Mouse (Mus musculus) embryo, embryonic 10.5 days (tissue): ENCODE data around the gene Phldb2.

Experiments
- DNase-seq: peaks from one replicate; pipeline ENCODE4 v3.0.0-alpha.2; 2015; ENCODE audit warnings: low spot score

Gene Phldb2

GRCm38 (mm10) chr16:45841016-45841415, 112.4 kb downstream of the Phldb2 start:
- DNase-seq = peak; percentile 12

DNA sequence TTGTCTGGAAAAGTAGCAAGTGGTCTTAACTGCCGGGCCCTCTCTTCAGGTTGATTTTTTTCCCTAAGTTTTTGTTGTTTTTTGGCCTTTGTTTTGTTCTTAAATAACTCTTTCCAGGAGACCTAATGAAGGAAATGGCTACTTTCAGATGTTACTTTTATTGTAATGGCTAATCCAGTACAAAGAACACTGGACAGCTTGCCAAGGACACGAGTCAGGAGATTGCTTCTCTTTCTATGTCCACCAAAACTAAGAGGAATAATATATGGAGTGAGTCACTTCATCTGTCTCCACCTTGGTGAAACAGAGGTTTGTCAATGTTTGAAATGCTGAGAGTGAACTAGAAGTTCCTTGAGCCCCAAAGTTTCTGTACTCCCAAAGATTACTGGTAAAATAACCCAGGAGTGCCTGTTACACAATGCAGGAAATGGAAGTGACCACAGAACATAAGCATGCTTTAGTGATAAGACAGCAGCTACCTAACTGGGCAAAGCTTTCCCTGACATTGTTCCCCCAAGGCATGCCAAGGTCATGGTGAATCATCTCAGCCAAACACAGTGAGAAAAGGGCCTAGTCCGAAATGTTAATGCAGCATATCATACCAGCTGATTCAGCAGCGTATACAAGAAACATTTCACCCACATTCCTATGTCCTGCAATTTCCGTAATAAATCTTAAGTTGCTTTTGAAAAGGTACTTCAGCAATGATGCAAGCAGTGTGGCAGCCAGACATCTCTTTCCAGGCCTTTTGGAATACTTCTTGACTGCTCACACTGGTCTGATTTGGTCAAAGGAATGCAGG, 115.7 kb downstream of the Phldb2 start:
- no peak for DNase-seq

DNA sequence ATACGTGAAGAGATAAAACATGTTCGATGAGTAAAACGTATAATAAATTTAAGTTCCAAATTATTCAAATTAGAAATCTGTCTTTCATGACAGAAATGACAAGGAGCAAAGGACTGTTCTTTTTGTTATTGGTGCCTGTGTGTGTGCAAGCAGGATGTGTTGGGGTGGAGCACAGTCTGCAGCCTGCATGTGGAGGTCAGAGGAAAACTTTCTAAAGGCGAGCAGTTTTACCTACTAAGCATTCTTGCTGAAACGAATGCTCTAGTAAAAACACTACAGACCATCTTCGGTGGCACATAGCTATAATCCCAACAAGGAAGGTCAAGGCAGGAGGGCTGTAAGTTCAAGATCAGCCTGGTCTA, 120.7 kb downstream of the Phldb2 start:
- no peak for DNase-seq

DNA sequence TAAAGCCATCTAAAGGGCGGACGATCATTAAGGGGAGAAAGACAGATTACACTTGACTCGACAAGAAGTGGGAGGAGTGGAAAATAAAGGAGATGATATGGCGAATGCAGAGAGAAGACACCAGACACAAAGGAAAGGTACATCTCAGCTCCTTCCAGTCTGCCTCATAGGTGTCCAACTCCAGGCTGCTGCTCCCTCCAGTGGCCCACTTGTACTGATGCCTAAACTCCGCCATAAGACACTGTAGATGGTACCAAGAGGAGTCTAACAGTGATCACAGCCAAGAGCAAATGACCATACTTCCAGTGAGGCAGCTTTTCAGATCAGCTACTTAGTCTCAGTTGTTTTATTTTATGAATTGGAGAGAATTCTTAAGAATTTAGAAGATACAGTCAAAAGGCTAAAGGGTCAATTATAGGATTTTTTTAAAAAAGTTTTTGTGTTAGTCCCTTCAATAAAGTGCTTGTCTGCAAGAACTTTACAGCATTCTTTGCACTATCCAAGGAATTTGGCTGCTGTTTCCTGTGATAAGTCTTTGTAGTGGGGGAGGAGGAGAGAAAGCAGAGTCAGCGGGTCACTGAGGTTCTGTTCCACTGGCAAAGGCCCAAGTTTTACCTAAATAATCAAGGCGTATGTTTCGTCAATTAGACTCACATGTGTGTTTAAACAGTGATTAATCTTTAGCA, 121.2 kb downstream of the Phldb2 start:
- DNase-seq = peak; percentile 40

- peak; percentile 18 for DNase-seq
Measured at GRCm38 (mm10) chr16:45831094-45831872, 122.1 kb downstream of the Phldb2 start.

- peak; percentile 29 for DNase-seq
Measured at GRCm38 (mm10) chr16:45830096-45830866, 123.1 kb downstream of the Phldb2 start.

DNA sequence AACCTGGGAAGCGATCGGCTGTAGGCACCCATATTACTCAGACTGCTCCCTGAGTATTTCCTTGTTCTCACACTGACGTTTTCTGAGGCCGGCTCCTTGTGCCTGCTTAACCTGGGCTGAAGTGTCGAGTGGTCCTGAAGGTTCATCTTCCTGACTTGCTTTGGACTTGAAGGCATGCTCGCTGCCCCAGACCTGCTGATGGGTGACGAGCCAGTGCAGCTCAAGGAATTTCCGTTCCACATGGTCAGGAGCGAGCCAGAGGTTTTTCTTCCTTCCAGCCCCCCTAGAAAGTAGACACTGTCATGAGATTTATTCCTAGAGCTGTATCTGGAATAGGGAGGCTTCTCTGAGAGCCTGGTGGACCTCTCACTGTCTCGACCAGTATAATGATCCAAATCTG, 128.1 kb downstream of the Phldb2 start:
- no peak for DNase-seq

DNA sequence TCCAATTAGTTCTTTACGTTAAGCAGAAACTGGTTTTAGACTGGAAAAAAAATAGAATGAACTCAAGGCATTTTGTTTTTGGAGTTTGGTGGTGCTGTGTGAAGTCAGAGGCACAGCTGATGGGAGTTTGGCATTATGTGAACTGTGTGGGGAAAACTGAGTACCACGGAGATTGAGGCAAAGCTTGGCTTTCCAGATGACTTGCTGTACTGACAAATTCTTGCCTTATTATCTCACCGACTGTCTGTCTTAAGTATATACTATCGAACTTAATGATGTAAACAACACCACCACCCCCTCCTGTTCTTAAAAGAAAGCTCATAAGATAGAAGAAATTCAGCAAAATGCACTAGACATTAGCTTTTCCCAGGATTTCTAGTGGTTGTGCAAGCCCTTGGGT, 129.4 kb downstream of the Phldb2 start:
- DNase-seq = no peak

GRCm38 (mm10) chr16:45819911-45820310, 133.5 kb downstream of the Phldb2 start:
- no peak for DNase-seq

DNA sequence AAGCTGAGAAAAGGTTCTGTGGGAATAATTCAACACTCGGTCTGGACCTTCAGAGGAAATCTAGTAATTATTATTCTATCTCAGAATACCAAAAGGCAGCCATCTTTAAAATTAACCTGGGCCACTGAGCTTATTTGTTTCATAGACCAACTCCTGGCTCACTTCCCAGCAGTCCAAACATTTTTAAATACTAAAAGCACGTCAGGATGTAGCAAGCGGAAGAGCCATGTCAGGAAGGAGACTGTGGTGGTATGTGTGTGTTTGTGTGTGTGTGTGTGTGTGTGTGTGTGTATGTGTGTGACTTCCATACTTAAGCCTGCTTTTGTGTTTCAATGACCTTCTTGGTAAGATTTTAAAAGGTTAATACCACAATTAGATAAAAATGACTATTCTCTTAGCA, 135.6 kb downstream of the Phldb2 start:
- DNase-seq = no peak

DNA sequence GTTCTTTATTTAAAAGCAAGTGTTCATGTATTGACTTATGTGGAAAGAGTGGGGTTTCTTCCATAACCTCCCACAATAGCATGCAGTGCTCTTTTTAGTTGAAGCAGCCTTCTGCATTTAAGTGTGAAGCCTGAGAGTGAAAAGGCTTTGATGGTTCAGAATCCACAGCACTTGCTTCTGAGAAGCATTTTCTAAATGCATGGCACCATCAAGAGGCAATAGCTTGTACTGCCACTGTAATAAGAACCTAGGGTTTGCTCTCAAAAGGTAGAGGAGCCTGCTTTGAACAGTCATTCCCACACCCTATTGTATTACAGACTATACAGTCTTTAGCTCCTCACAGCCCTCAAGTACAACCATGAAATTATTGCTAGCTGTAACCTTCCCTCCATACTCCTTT, 136.7 kb downstream of the Phldb2 start:
- DNase-seq = no peak

- DNase-seq = no peak
Measured at GRCm38 (mm10) chr16:45814611-45815010, 138.8 kb downstream of the Phldb2 start.

DNA sequence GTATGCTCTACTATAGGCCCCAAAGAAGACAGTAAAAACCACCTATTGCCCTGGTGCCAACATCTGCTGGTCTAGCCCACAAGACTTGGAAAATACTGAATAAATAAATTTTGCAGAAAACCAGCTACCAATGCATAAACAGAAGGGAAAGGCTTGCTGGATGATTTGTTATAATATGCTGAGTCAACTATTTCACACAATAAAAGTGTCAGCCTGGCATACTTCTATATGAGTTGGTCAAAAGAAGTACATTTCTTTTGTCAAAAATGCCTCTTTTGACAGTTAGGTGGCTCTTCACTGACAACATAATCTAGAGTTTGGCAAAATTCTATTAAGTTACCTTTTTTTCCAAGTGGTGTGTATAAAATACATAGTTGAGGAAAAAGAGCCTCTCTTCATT, 141.6 kb downstream of the Phldb2 start:
- no peak for DNase-seq

DNA sequence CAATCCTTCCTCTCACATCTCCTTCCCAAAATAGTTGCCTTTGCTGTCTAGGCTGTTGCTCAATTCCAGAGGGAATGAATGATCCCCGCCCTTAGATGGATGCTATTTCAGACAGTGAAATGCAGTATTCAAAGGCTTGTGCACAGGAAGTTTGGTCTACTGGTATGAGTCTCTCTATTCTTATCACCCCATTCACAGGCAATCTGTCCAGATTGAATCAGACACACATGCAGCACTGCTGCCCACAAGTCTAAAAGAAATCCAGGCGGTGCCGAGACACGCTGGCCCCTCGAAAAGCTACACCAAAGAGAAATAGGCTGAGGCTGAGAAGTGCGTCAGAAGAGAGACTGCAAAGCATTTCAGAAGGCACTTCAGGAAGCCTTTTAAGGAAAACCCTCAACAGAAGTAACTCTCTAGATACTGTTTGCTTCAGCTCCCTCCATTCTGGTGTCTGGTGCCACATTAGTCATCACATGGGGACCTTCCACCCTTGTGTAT, 142.5 kb downstream of the Phldb2 start:
- DNase-seq = no peak

DNA sequence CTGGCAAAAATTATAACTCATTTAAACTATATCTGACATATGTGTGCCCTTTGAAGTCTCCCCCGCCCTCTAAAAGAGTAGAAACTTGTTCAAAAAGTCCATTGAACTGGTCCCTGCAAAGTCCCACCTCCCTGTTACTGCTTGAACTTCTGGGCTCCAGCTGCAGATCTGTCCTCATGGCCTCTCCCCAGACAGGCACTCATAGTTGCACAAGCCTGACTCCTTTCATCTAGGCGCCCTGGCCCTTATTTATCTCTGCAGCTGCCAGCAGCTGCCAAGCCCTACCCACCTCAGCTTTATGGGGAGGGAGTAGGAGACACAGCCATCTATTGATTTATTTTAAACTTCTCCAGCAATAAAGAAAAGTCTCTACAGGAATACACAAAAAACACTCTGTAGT, 143.2 kb downstream of the Phldb2 start:
- DNase-seq = peak; percentile 46

DNA sequence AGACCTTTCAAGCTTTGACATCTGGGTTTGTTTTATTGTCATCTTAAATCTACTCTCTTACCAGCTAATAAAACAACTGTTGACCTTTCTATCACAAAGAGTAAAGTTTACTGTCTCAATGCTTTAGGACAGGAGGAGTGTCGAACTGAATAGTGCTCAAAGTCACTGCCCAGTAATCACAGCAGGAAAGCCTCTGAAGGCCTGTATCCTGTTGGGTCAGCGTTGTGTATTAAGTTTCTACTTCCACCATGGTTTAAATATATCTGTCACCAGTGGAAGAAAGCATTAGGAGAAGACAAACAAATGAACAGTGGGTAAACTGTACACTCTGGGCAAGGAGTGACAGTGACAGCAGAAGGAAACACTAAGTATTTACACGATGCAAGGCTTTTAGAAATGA, 148.7 kb downstream of the Phldb2 start:
- no peak for DNase-seq

GRCm38 (mm10) chr16:45800406-45800805, 153.0 kb downstream of the Phldb2 start:
- DNase-seq = no peak

DNA sequence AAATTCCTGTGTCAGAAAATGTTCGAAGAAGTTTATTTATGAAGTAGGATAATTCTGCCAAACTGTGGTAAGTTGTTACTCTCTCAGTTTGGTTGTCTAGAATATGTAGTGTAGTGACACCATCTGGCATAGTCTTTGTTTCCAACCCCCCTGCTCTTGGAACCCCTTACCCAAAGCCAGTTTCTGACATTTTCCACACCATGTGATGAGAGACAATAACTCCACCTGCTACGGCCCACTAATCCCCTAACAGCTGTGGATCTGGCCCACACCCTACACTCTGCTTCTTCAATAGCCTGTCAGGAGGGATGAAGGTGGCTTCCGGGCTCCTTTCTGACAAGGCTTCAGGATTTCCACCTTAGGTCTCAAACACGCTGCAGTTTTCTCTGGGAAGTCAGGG, 154.2 kb downstream of the Phldb2 start:
- peak; percentile 6 for DNase-seq

DNA sequence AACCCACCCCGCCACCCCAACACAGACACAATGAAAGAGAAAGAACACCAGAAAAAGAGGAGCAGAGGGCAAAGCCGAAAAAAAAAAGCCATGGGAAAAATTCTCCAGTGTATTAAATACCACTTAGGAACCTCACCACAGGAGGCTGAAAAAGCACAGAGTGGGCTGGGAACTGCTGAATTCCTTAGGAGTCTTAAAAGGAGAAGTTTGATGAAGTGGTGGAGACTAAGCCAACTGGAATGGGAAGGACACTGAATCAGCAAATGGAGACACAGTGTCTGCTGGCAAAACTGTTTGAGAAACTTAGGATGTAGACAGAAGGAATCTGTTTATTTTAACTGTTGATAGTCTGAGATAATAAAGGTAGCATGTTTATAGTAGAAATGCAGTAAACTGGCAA, 154.8 kb downstream of the Phldb2 start:
- no peak for DNase-seq

DNA sequence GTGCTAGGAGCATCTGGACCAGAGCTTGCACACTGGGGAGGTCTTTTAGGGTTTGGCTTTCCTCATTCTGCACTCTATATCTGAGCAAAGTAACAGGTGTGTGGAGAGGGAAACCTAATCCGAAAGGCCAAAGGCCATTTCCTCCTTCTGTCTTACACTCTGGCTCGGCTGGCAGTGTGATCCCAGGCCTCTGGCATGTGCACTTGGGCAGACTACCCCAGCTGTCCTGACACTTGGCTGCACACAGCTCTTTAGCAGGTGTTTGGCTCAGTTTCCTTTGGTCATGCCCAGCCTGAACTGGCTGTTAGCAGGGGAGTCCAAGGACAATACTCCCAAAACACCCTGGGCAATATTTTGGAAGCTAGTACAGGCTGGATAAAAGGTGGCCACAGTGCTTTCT, 156.6 kb downstream of the Phldb2 start:
- peak; percentile 9 for DNase-seq

- DNase-seq = no peak
Measured at GRCm38 (mm10) chr16:45795188-45795693, 158.2 kb downstream of the Phldb2 start.

GRCm38 (mm10) chr16:45792781-45793180, 160.6 kb downstream of the Phldb2 start:
- DNase-seq = no peak
